Mouse (Mus musculus) CH12.LX (cell line): ENCODE results near the gene Tubb5. TPM values are rescaled to one million over a fixed set of nuclear protein-coding genes. Genes with fewer than 3 reads are reported as not detected.
A peak's percentile ranks its signal among the peaks of the same experiment; 100 is the strongest.

ENCODE experiments used
- DNase-seq: peaks from one replicate; pipeline ENCODE4 v3.0.0-alpha.2; 2013; ENCODE audit errors: extremely low read depth
- H3K27ac ChIP-seq: 2 replicates; pipeline ENCODE4 v1.5.1; 2012; ENCODE audit warnings: low read depth, mild to moderate bottlenecking, control low read depth, moderate library complexity; ENCODE audit not compliant: insufficient read depth
- H3K27me3 ChIP-seq: replicated peaks from 2 replicates; pipeline ENCODE3; 2012; ENCODE audit warnings: inconsistent platforms
- H3K36me3 ChIP-seq, 2 experiments: replicated peaks in 1 of 2; 2 replicates each; pipeline versions ENCODE3 to v1.6.1; 2012; ENCODE audit warnings: inconsistent platforms in 1 of 2, low read length in 1 of 2, mild to moderate bottlenecking in 1 of 2, mixed read lengths in 1 of 2, moderate library complexity in 1 of 2; ENCODE audit not compliant: control insufficient read depth in 1 of 2, insufficient read depth in 1 of 2
- H3K4me1 ChIP-seq, 2 experiments: 2 replicates each; pipeline ENCODE4 v1.6.1; 2012; ENCODE audit warnings: inconsistent platforms in 1 of 2, moderate library complexity in 1 of 2; ENCODE audit not compliant: insufficient read depth in 2 of 2, control insufficient read depth in 1 of 2
- H3K4me2 ChIP-seq: 2 replicates; pipeline ENCODE4 v1.6.1; 2012; ENCODE audit warnings: low read depth, mild to moderate bottlenecking, control low read depth; ENCODE audit not compliant: poor library complexity, insufficient read depth, severe bottlenecking
- H3K4me3 ChIP-seq, 3 experiments: fragments of 150-350 bp in 1 of 3; sonication (generic) in 1 of 3; replicated peaks in 1 of 3; 2 replicates each; pipeline versions ENCODE3 to v1.5.1; 2011 to 2012; ENCODE audit warnings: low read depth in 2 of 3, low read length in 2 of 3, mild to moderate bottlenecking in 2 of 3, moderate library complexity in 2 of 3, control low read depth in 1 of 3, improper control_type of control experiment in 1 of 3, inconsistent platforms in 1 of 3, mixed read lengths in 1 of 3; ENCODE audit not compliant: poor library complexity in 1 of 3
- H3K79me2 ChIP-seq: replicated peaks from 2 replicates; pipeline ENCODE4 v1.6.1; 2012; ENCODE audit warnings: mild to moderate bottlenecking, moderate library complexity; ENCODE audit not compliant: control insufficient read depth, poor library complexity, insufficient read depth, severe bottlenecking; ENCODE audit errors: extremely low read depth
- H3K9ac ChIP-seq: 2 replicates; pipeline ENCODE4 v1.6.1; 2012; ENCODE audit warnings: low read depth, mild to moderate bottlenecking, control low read depth, moderate library complexity; ENCODE audit not compliant: insufficient read depth
- H3K9me3 ChIP-seq: replicated peaks from 2 replicates; pipeline ENCODE3; 2012; ENCODE audit warnings: low read length, inconsistent platforms, mixed read lengths
- BHLHE40 ChIP-seq: IDR thresholded peaks from 2 replicates; pipeline ENCODE4 v1.6.1; 2011; ENCODE audit warnings: mild to moderate bottlenecking, low read depth, low read length, improper control_type of control experiment
- CHD1 ChIP-seq: IDR thresholded peaks from 2 replicates; pipeline ENCODE4 v1.6.1; 2012; ENCODE audit warnings: low read depth, low read length, improper control_type of control experiment, inconsistent platforms
- CHD2 ChIP-seq: IDR thresholded peaks from 2 replicates; pipeline ENCODE4 v1.6.1; 2011; ENCODE audit warnings: low read length, improper control_type of control experiment
- CTCF ChIP-seq, 2 experiments: IDR thresholded peaks in 1 of 2; conservative IDR thresholded peaks in 1 of 2; 2 replicates each; pipeline ENCODE4 v1.5.1; 2011 to 2012; ENCODE audit warnings: low read depth in 2 of 2, low read length in 2 of 2, improper control_type of control experiment in 1 of 2, inconsistent platforms in 1 of 2, mild to moderate bottlenecking in 1 of 2, moderate library complexity in 1 of 2
- E2F4 ChIP-seq: IDR thresholded peaks from 2 replicates; pipeline ENCODE4 v1.6.1; 2011; ENCODE audit warnings: low read depth, low read length, improper control_type of control experiment; ENCODE audit not compliant: insufficient replicate concordance
- ELF1 ChIP-seq: IDR thresholded peaks from 2 replicates; pipeline ENCODE4 v1.6.1; 2014; ENCODE audit warnings: low read depth, mild to moderate bottlenecking, inconsistent platforms, low read length, improper control_type of control experiment
- EP300 ChIP-seq: IDR thresholded peaks from 2 replicates; pipeline ENCODE4 v1.6.1; 2011; ENCODE audit warnings: low read length, improper control_type of control experiment
- ETS1 ChIP-seq: conservative IDR thresholded peaks from 2 replicates; pipeline ENCODE4 v1.6.1; 2012; ENCODE audit warnings: low read depth, mild to moderate bottlenecking, inconsistent platforms, low read length, improper control_type of control experiment, moderate library complexity
- GABPA ChIP-seq: IDR thresholded peaks from 2 replicates; pipeline ENCODE4 v1.6.1; 2012; ENCODE audit warnings: low read depth, low read length, improper control_type of control experiment, inconsistent platforms; ENCODE audit not compliant: insufficient replicate concordance
- HCFC1 ChIP-seq: IDR thresholded peaks from 2 replicates; pipeline ENCODE4 v1.6.1; 2012; ENCODE audit warnings: low read depth, mild to moderate bottlenecking, inconsistent platforms, low read length, improper control_type of control experiment
- IRF4 ChIP-seq: IDR thresholded peaks from 2 replicates; pipeline ENCODE4 v1.6.1; 2014; ENCODE audit warnings: low read depth, mild to moderate bottlenecking, inconsistent platforms, low read length, improper control_type of control experiment
- JUND ChIP-seq: conservative IDR thresholded peaks from 2 replicates; pipeline ENCODE4 v1.6.1; 2011; ENCODE audit warnings: low read depth, low read length, improper control_type of control experiment
- KAT2A ChIP-seq: IDR thresholded peaks from 2 replicates; pipeline ENCODE4 v1.6.1; 2012; ENCODE audit warnings: low read length, improper control_type of control experiment, inconsistent platforms; ENCODE audit not compliant: insufficient replicate concordance
- MAFK ChIP-seq: IDR thresholded peaks from 2 replicates; pipeline ENCODE4 v1.6.1; 2011; ENCODE audit warnings: low read length, improper control_type of control experiment; ENCODE audit not compliant: insufficient replicate concordance
- MAX ChIP-seq: IDR thresholded peaks from 2 replicates; pipeline ENCODE4 v1.6.1; 2011; ENCODE audit warnings: low read length, improper control_type of control experiment
- MAZ ChIP-seq: IDR thresholded peaks from 2 replicates; pipeline ENCODE4 v1.6.1; 2012; ENCODE audit warnings: low read depth, mild to moderate bottlenecking, inconsistent platforms, low read length, improper control_type of control experiment, moderate library complexity
- MEF2A ChIP-seq: IDR thresholded peaks from 2 replicates; pipeline ENCODE4 v1.6.1; 2014; ENCODE audit warnings: low read depth, mild to moderate bottlenecking, inconsistent platforms, low read length, improper control_type of control experiment, borderline replicate concordance
- MXI1 ChIP-seq: IDR thresholded peaks from 2 replicates; pipeline ENCODE4 v1.6.1; 2011; ENCODE audit warnings: mild to moderate bottlenecking, low read depth, low read length, improper control_type of control experiment
- MYC ChIP-seq: IDR thresholded peaks from 2 replicates; pipeline ENCODE4 v1.6.1; 2011; ENCODE audit warnings: low read depth, mild to moderate bottlenecking, improper control_type of control experiment, low read length
- NELFE ChIP-seq: IDR thresholded peaks from 2 replicates; pipeline ENCODE4 v1.6.1; 2011; ENCODE audit warnings: low read depth, low read length, improper control_type of control experiment
- NRF1 ChIP-seq: IDR thresholded peaks from 2 replicates; pipeline ENCODE4 v1.6.1; 2014; ENCODE audit warnings: low read depth, mild to moderate bottlenecking, inconsistent platforms, low read length, improper control_type of control experiment, moderate library complexity
- POLR2A ChIP-seq: IDR thresholded peaks from 2 replicates; pipeline ENCODE4 v1.6.1; 2011; ENCODE audit warnings: low read depth, mild to moderate bottlenecking, improper control_type of control experiment, low read length
- POLR2AphosphoS2 ChIP-seq: IDR thresholded peaks from 2 replicates; pipeline ENCODE4 v1.6.1; 2011; ENCODE audit warnings: low read depth, low read length, improper control_type of control experiment
- RAD21 ChIP-seq: IDR thresholded peaks from 2 replicates; pipeline ENCODE4 v1.6.1; 2011; ENCODE audit warnings: low read depth, mild to moderate bottlenecking, low read length, improper control_type of control experiment, moderate library complexity
- RCOR1 ChIP-seq: conservative IDR thresholded peaks from 2 replicates; pipeline ENCODE4 v1.6.1; 2012; ENCODE audit warnings: low read depth, mild to moderate bottlenecking, inconsistent platforms, low read length, improper control_type of control experiment
- SIN3A ChIP-seq: IDR thresholded peaks from 2 replicates; pipeline ENCODE4 v1.6.1; 2012; ENCODE audit warnings: low read length, improper control_type of control experiment, inconsistent platforms
- SMC3 ChIP-seq: IDR thresholded peaks from 2 replicates; pipeline ENCODE4 v1.6.1; 2011; ENCODE audit warnings: low read depth, low read length, improper control_type of control experiment
- TBP ChIP-seq: conservative IDR thresholded peaks from 2 replicates; pipeline ENCODE4 v1.6.1; 2011; ENCODE audit warnings: low read depth, low read length, improper control_type of control experiment
- TCF12 ChIP-seq: IDR thresholded peaks from 2 replicates; pipeline ENCODE4 v1.6.1; 2014; ENCODE audit warnings: low read depth, mild to moderate bottlenecking, inconsistent platforms, low read length, improper control_type of control experiment
- UBTF ChIP-seq: IDR thresholded peaks from 2 replicates; pipeline ENCODE4 v1.6.1; 2012; ENCODE audit warnings: low read depth, mild to moderate bottlenecking, inconsistent platforms, low read length, improper control_type of control experiment, moderate library complexity
- USF1 ChIP-seq: IDR thresholded peaks from 2 replicates; pipeline ENCODE4 v1.6.1; 2014; ENCODE audit warnings: low read depth, mild to moderate bottlenecking, inconsistent platforms, low read length, improper control_type of control experiment
- USF2 ChIP-seq: conservative IDR thresholded peaks from 2 replicates; pipeline ENCODE4 v1.6.1; 2011; ENCODE audit warnings: low read depth, low read length, improper control_type of control experiment
- ZC3H11A ChIP-seq: IDR thresholded peaks from 2 replicates; pipeline ENCODE4 v1.6.1; 2012; ENCODE audit warnings: low read depth, mild to moderate bottlenecking, inconsistent platforms, low read length, improper control_type of control experiment
- ZKSCAN1 ChIP-seq: IDR thresholded peaks from 2 replicates; pipeline ENCODE4 v1.6.1; 2012; ENCODE audit warnings: low read depth, inconsistent platforms, low read length, improper control_type of control experiment, borderline replicate concordance
- ZMIZ1 ChIP-seq: IDR thresholded peaks from 2 replicates; pipeline ENCODE4 v1.6.1; 2012; ENCODE audit warnings: low read depth, mild to moderate bottlenecking, inconsistent platforms, low read length, improper control_type of control experiment
- ZNF384 ChIP-seq: IDR thresholded peaks from 2 replicates; pipeline ENCODE4 v1.6.1; 2012; ENCODE audit warnings: low read depth, low read length, improper control_type of control experiment, inconsistent platforms
- dilution Hi-C: fragments of 300-500 bp; cut with MboI; formaldehyde crosslinking; loops from 2 replicates; pipeline ENCODE4 v1.14.3; 2020; ENCODE audit warnings: low sequenced_read_pairs; ENCODE audit not compliant: extremely low pct_unique_long_range_greater_than_20kb, extremely low pct_ligation_motif_present
- in situ Hi-C: fragments of 300-500 bp; cut with MboI; formaldehyde crosslinking; loops from 3 replicates; pipeline ENCODE4 v1.14.3; 2019; ENCODE audit warnings: low sequenced_read_pairs, low pct_ligation_motif_present, low pct_unique_long_range_greater_than_20kb, mixed read lengths
- polyA plus RNA-seq: library from polyadenylated mRNA; unstranded; fragments of >175 nt; gene quantifications from 2 replicates; pipeline ENCODE4 v1.2.1, GENCODE M21; 2012; ENCODE audit warnings: low read depth; ENCODE audit not compliant: insufficient read length
- total RNA-seq, 2 experiments: library from RNA; depleted of rRNA; stranded (reverse); fragments of 300-350 nt in 1 of 2; fragments of >200 nt in 1 of 2; gene quantifications; 2 replicates each; pipeline ENCODE4 v1.2.3; 2012 to 2014

Gene Tubb5
- total and polyA plus RNA-seq, 3 experiments = 1,014 to 1,121 (median 1,053) TPM

DNA sequence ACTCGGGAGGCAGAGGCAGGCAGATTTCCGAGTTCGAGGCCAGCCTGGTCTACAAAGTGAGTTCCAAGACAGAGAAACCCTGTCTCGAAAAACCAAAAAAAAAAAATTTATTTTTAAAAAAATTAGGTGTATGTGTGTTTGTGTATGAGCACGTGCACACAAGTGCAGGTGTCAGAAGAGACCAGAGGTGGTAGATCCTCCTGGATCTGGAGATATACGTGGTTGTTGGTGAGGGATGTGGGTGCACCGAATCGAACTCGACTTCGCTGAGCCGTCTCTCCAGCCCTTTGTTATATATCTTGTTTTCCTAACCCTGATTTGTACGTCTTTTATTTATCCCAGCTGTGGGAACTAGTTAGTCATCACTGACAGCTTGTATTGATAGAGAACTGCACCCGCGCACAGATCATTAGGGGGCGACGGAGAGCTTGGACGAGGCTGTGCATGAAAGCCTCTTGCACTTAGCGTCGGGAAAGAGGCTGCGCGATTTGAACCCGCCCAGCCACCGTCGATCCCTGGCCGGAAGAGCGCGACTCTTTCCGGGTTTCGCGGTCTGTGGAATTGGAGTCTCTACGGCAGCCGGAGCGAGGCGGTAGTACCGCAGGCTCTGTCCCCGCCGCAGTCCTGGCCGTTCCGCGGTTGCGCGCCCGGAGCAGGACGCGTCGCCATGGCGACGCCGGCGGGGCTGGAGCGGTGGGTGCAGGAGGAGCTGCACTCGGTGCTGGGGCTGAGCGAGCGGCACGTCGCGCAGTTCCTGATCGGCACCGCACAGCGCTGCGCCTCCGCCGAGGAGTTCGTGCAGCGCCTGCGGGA is 41.3 kb upstream of the Tubb5 start, which contains the start of gene Dhx16:
Gene Dhx16 (plus strand): TSS at position 575 of the 813 bp plus-strand sequence.
- peaks cover 42 to 59% of the 10 kb centered on the region in 2 experiments for H3K36me3 ChIP-seq
- DNase-seq = peak; percentile 97
- in situ Hi-C loops = no loop called here

DNA sequence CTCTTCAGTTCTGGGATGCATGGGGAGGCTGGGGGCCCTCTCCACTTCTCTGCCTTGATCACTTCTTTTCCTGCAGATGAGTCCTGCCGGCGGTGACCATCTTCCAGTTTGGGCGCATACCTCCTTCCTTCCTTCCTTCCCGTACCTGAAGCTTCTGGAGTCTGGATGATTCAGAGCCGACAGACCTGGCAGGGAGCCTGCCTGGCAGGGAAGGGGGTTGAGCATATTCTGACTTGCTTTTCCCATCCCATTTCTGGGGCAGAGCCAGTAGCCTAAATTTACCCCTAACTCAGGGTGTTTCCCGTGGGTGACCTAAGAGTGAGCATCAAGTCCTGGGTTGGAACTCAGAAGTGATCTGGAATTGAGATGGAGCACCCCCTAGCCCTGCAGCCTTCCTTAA is 36.6 kb upstream of the Tubb5 start:
- Histone ChIP-seq H3K9me3 (peaks cover 4% of the 10 kb centered on the region), H3K4me3 (no peak overlapping the region), H3K4me2 (no peak overlapping the region), H3K9ac (no peak overlapping the region), H3K27ac (no peak overlapping the region), H3K4me1 (peaks cover 0 to 27% of the 10 kb centered on the region in 2 experiments; a peak in 2 of 4 replicates), H3K79me2 (peaks cover 28% of the 10 kb centered on the region), H3K36me3 (peaks cover 19 to 49% of the 10 kb centered on the region in 2 experiments), H3K27me3 (no peaks in the 10 kb centered on the region)
- TF ChIP-seq ETS1 (no peak), JUND (no peak), USF2 (no peak), GABPA (no peak), E2F4 (no peak), ZNF384 (no peak), MAFK (no peak), NELFE (no peak), USF1 (no peak)
- dilution Hi-C loops (no loop called here), in situ Hi-C loops (loop anchor here (5.0 kb wide), 1 partner anchor 37 kb away; the partner anchor contains the start of gene Tubb5)
- no peak for DNase-seq

More for the DNA sequence above, 41.3 kb upstream of the Tubb5 start, which contains the start of gene Dhx16:
- Histone ChIP-seq H3K79me2 (peaks cover 20% of the 10 kb centered on the region), H3K4me1 (peaks cover 5 to 16% of the 10 kb centered on the region in 2 experiments), H3K27me3 (no peaks in the 10 kb centered on the region), H3K9me3 (no peaks in the 10 kb centered on the region), H3K27ac (peak within 1 kb of the TSS; percentile 61), H3K9ac (peak within 1 kb of the TSS; percentile 94), H3K4me2 (peak within 1 kb of the TSS; percentile 83), H3K4me3 (peak within 1 kb of the TSS; percentile 86 to 100 (median 98))
- dilution Hi-C loops = no loop called here
- TF ChIP-seq MAZ (no peak; the same call in 1 of the 2 replicates), SIN3A (peak; percentile 97), NRF1 (peak; percentile 69), E2F4 (no peak), ETS1 (peak; percentile 66), MYC (peak; percentile 74), ZMIZ1 (peak; percentile 80), RCOR1 (peak; percentile 59; the same call in 1 of the 2 replicates), USF1 (no peak), SMC3 (peak; percentile 62), CTCF (conservative IDR thresholded peaks at IDR 0.05 in 1 of 2, IDR thresholded peaks at IDR 0.05 in 1 of 2; ENCODE audit: low read depth in 2 of 2, low read length in 2 of 2) (peak; percentile 32 to 87; a peak in 3 of 4 replicates), KAT2A (peak; percentile 89; the same call in 1 of the 2 replicates), ZNF384 (no peak; the same call in 1 of the 2 replicates), TCF12 (peak; percentile 76), TBP (0 out of 2 replicates have a peak, but pooled peaks have one; percentile 24), MXI1 (peak; percentile 85), IRF4 (peak; percentile 77), ZC3H11A (no peak), EP300 (no peak; the same call in 1 of the 2 replicates), USF2 (no peak), JUND (no peak; the same call in 1 of the 2 replicates), MAFK (no peak), POLR2A (peak; percentile 82), POLR2AphosphoS2 (0 out of 2 replicates have a peak, but pooled peaks have one; percentile 38), GABPA (no peak; the same call in 1 of the 2 replicates), HCFC1 (peak; percentile 97), ELF1 (peak; percentile 99), MAX (peak; percentile 83), BHLHE40 (peak; percentile 61; the same call in 1 of the 2 replicates), MEF2A (peak; percentile 88), CHD1 (peak; percentile 23; the same call in 1 of the 2 replicates), ZKSCAN1 (no peak; the same call in 1 of the 2 replicates), RAD21 (peak; percentile 58), CHD2 (peak; percentile 69; the same call in 1 of the 2 replicates), UBTF (no peak), NELFE (peak; percentile 82)
